Mouse (Mus musculus) ES-E14 (cell line): ENCODE results near the gene E330017A01Rik.

ENCODE experiments used
- ZC3H11A ChIP-seq: IDR thresholded peaks from 2 replicates; pipeline ENCODE4 v1.6.1; 2012; ENCODE audit warnings: low read depth, mild to moderate bottlenecking, inconsistent platforms, low read length, borderline replicate concordance
- ZNF384 ChIP-seq: IDR thresholded peaks from 2 replicates; pipeline ENCODE4 v1.6.1; 2012; ENCODE audit warnings: low read depth, low read length, inconsistent platforms

GRCm38 (mm10) chr16:58628968-58629367, 9.6 kb downstream of the E330017A01Rik start:
- TF ChIP-seq ZNF384 (no peak), ZC3H11A (no peak)
